Mouse (Mus musculus): ENCODE results near the gene Nfe2.

- TF ChIP-seq EP300 (IDR thresholded peaks at IDR 0.05) = no peak
- TF ChIP-seq CTCF (IDR thresholded peaks at IDR 0.05) = no peak
These were observed 19.7 kb upstream of the Nfe2 start for GRCm38 (mm10) chr15:103277949-103278348.

Data from lung, postnatal 0 days (tissue).